Mouse (Mus musculus) induced T-regulatory cell, adult 2 months (primary cell): ENCODE results near the gene Smim5.
A peak's percentile ranks its signal among the peaks of the same experiment; 100 is the strongest.

Experiments used
- DNase-seq: peaks from one replicate; pipeline ENCODE4 v3.0.0-alpha.2; 2012; ENCODE audit warnings: low read depth

Smim5 gene

GRCm38 (mm10) chr11:115929031-115929430 is 29.3 kb downstream of the Smim5 start:
- DNase-seq: no peak

GRCm38 (mm10) chr11:115929818-115930217 is 30.1 kb downstream of the Smim5 start:
- no peak for DNase-seq

GRCm38 (mm10) chr11:115931235-115931634 is 31.5 kb downstream of the Smim5 start:
- DNase-seq: no peak

GRCm38 (mm10) chr11:115933108-115933746 is 33.5 kb downstream of the Smim5 start, which contains the start of the genes Sap30bp and Recql5:
Gene Sap30bp (plus strand): TSS chr11:115933282.
Gene Recql5 (minus strand): TSS chr11:115933477.
- peak; percentile 99 for DNase-seq

GRCm38 (mm10) chr11:115933747-115934110 is 34.0 kb downstream of the Smim5 start:
- DNase-seq: no peak

- peak; percentile 87 for DNase-seq
These were observed 40.0 kb downstream of the Smim5 start for GRCm38 (mm10) chr11:115939690-115940329.

- no peak for DNase-seq
These were observed 42.2 kb downstream of the Smim5 start for GRCm38 (mm10) chr11:115941980-115942379.

- no peak for DNase-seq
These were observed 45.5 kb downstream of the Smim5 start for GRCm38 (mm10) chr11:115945247-115945646.

- no peak for DNase-seq
These were observed 46.6 kb downstream of the Smim5 start for GRCm38 (mm10) chr11:115946221-115946828.

GRCm38 (mm10) chr11:115948316-115948715 is 48.5 kb downstream of the Smim5 start:
- DNase-seq: no peak

- DNase-seq: no peak
These were observed 51.0 kb downstream of the Smim5 start for GRCm38 (mm10) chr11:115950719-115951118.

GRCm38 (mm10) chr11:115954712-115955111 is 54.9 kb downstream of the Smim5 start:
- peak; percentile 67 for DNase-seq

- DNase-seq: peak; percentile 65
These were observed 55.6 kb downstream of the Smim5 start for GRCm38 (mm10) chr11:115955195-115955858.
